Mouse (Mus musculus) midbrain, embryonic 10.5 days (tissue): ENCODE measurements around the gene F10. TPM values are rescaled to one million over a fixed set of nuclear protein-coding genes. Genes with fewer than 3 reads are reported as not detected.
"Not testable (repeated sequence)": the region's sequence is repeated elsewhere in the genome, so short reads cannot be mapped to it uniquely, and the experiment has no call there.

ENCODE experiments used
- DNase-seq: peaks from one replicate; pipeline ENCODE4 v3.0.0-alpha.2; 2017; ENCODE audit warnings: low spot score
- H3K27ac ChIP-seq: fragments of 300-500 bp; sonication (generic); replicated peaks from 2 replicates; pipeline ENCODE4 v1.5.1; 2016; ENCODE audit warnings: mild to moderate bottlenecking
- H3K27me3 ChIP-seq: fragments of 300-500 bp; sonication (generic); 2 replicates; pipeline ENCODE4 v1.6.1; 2016; ENCODE audit warnings: low read depth, mild to moderate bottlenecking; ENCODE audit not compliant: poor library complexity, severe bottlenecking
- H3K36me3 ChIP-seq: fragments of 300-500 bp; sonication (generic); 2 replicates; pipeline ENCODE4 v1.6.1; 2016; ENCODE audit warnings: mild to moderate bottlenecking, moderate library complexity
- H3K4me1 ChIP-seq: fragments of 300-500 bp; sonication (generic); 2 replicates; pipeline ENCODE4 v1.6.1; 2016
- H3K4me3 ChIP-seq: fragments of 300-500 bp; sonication (generic); 2 replicates; pipeline ENCODE4 v1.5.1; 2016; ENCODE audit warnings: mild to moderate bottlenecking, moderate library complexity
- H3K9me3 ChIP-seq: fragments of 300-500 bp; sonication (generic); replicated peaks from 2 replicates; pipeline ENCODE4 v1.6.1; 2016; ENCODE audit warnings: mild to moderate bottlenecking
- WGBS: fragments of 180-500 bp; shearing (Covaris S2); methylation state at CpG from one replicate; pipeline ENCODE4 v1.1.7; 2016; 5-methylcytosine and 5-hydroxymethylcytosine counted together
- polyA plus RNA-seq: library from polyadenylated mRNA; unstranded; fragments of >200 nt; fragmentation: Nextera tagmentation; extraction: Ambion mirVana; gene quantifications from 2 replicates; pipeline ENCODE4 v1.2.1, GENCODE M21; 2016

F10 gene
- polyA plus RNA-seq, 1 experiment from 2014 or later: 0.98 TPM

GRCm38 (mm10) chr8:13075044-13075443, 37.9 kb downstream of the F10 start:
- no peaks in the 10 kb centered on the region for H3K9me3 ChIP-seq
- H3K27me3 ChIP-seq: no peaks in the 10 kb centered on the region
- no peaks in the 10 kb centered on the region for H3K4me1 ChIP-seq
- DNase-seq: no peak
- 93% methylated on average over 8 of the region's 8 CpGs for WGBS
- H3K4me3 ChIP-seq: no peak overlapping the region
- peaks cover 77% of the 10 kb centered on the region for H3K36me3 ChIP-seq
- no peak overlapping the region for H3K27ac ChIP-seq

- not testable (repeated sequence) for DNase-seq, H3K4me1 ChIP-seq, H3K27me3 ChIP-seq, H3K27ac ChIP-seq, H3K4me3 ChIP-seq, H3K9me3 ChIP-seq
- WGBS: 97% methylated on average over 1 of the region's 1 CpGs
- peaks cover 83% of the 10 kb centered on the region for H3K36me3 ChIP-seq
Observed at GRCm38 (mm10) chr8:13075579-13075978, 38.5 kb downstream of the F10 start.

GRCm38 (mm10) chr8:13077542-13077941, 40.4 kb downstream of the F10 start:
- Histone ChIP-seq H3K4me3 (no peak overlapping the region), H3K27ac (no peak overlapping the region), H3K4me1 (no peaks in the 10 kb centered on the region), H3K27me3 (no peaks in the 10 kb centered on the region), H3K9me3 (no peaks in the 10 kb centered on the region), H3K36me3 (peaks cover 100% of the 10 kb centered on the region)
- no peak for DNase-seq
- WGBS: 87% methylated on average over 7 of the region's 7 CpGs

- H3K27ac ChIP-seq: peak overlapping the region; percentile 94
- peak overlapping the region; percentile 100 for H3K4me3 ChIP-seq
- under 1% methylated on average over 45 of the region's 45 CpGs for WGBS
- H3K4me1 ChIP-seq: peaks cover 39% of the 10 kb centered on the region
- no peaks in the 10 kb centered on the region for H3K9me3 ChIP-seq
- H3K36me3 ChIP-seq: peaks cover 36% of the 10 kb centered on the region
- no peaks in the 10 kb centered on the region for H3K27me3 ChIP-seq
- peak; percentile 89 for DNase-seq
Observed at GRCm38 (mm10) chr8:13104691-13105086, 67.6 kb downstream of the F10 start.

GRCm38 (mm10) chr8:13105087-13105881, 68.2 kb downstream of the F10 start, which contains the start of the genes Pcid2 and Cul4a:
Gene Pcid2, minus strand, starts transcription at chr8:13105459.
Gene Cul4a, plus strand, starts transcription at chr8:13105621.
- Histone ChIP-seq H3K27me3 (no peaks in the 10 kb centered on the region), H3K36me3 (peaks cover 30% of the 10 kb centered on the region), H3K4me1 (peaks cover 39% of the 10 kb centered on the region), H3K27ac (peak within 1 kb of the TSS; percentile 94), H3K4me3 (peak within 1 kb of the TSS; percentile 100), H3K9me3 (no peaks in the 10 kb centered on the region)
- peak; percentile 98 for DNase-seq
- under 1% methylated on average over 83 of the region's 87 CpGs for WGBS

- DNase-seq: no peak
- Histone ChIP-seq H3K4me3 (peak overlapping the region; percentile 100), H3K27ac (peak overlapping the region; percentile 94), H3K9me3 (no peaks in the 10 kb centered on the region), H3K36me3 (peaks cover 27% of the 10 kb centered on the region; the same call in 1 of the 2 replicates), H3K4me1 (peaks cover 39% of the 10 kb centered on the region), H3K27me3 (no peaks in the 10 kb centered on the region)
- under 1% methylated on average over 62 of the region's 63 CpGs for WGBS
Observed at GRCm38 (mm10) chr8:13105908-13106551, 68.9 kb downstream of the F10 start.

Other genes starting within 250 kb of the F10 start
- 26.4 and 42.7 TPM in 2 replicates for gene Mcf2l, start 163.5 kb upstream of the F10 start, polyA plus RNA-seq
- gene F7, start 11.3 kb upstream of the F10 start, polyA plus RNA-seq: 0.06 and 0.09 TPM in 2 replicates
- 0.29 and 0.32 TPM in 2 replicates for gene Proz, start 23.6 kb downstream of the F10 start, polyA plus RNA-seq
- 58.8 and 60.7 TPM in 2 replicates for gene Pcid2, start 68.2 kb downstream of the F10 start, polyA plus RNA-seq
- 77.9 and 83.2 TPM in 2 replicates for gene Cul4a, start 68.3 kb downstream of the F10 start, polyA plus RNA-seq
- gene Lamp1, start 121.9 kb downstream of the F10 start, polyA plus RNA-seq: 221 and 223 TPM in 2 replicates
- gene Grtp1, start 163.3 kb downstream of the F10 start, polyA plus RNA-seq: 19.9 and 22.3 TPM in 2 replicates
- 0.19 TPM in 1 of 2 replicates, not detected in the other for gene Adprhl1, start 216.9 kb downstream of the F10 start, polyA plus RNA-seq